Mouse (Mus musculus) fibroblast of lung, adult 2 months (primary cell): Measurements from ENCODE around the gene Gm42957.
"Not testable (repeated sequence)": the region's sequence is repeated elsewhere in the genome, so short reads cannot be mapped to it uniquely, and the experiment has no call there.

Experiments
- DNase-seq: peaks from one replicate; pipeline ENCODE4 v3.0.0-alpha.2; 2011; ENCODE audit warnings: low read depth

Gm42957 gene

GRCm38 (mm10) chr3:96623201-96623600 is 12.1 kb upstream of the Gm42957 start:
- DNase-seq = no peak

GRCm38 (mm10) chr3:96629729-96630600 is 5.3 kb upstream of the Gm42957 start, which contains the start of gene Rbm8a:
Rbm8a (plus strand) TSS chr3:96629933.
- DNase-seq = peak; percentile 95

- DNase-seq = no peak
Measured at GRCm38 (mm10) chr3:96632058-96632457, 3.2 kb upstream of the Gm42957 start.

GRCm38 (mm10) chr3:96634015-96634414 is 1.3 kb upstream of the Gm42957 start:
- DNase-seq = no peak

- no peak for DNase-seq
Measured at GRCm38 (mm10) chr3:96635906-96636305, 632 bp downstream of the Gm42957 start.

- DNase-seq = no peak
Measured at GRCm38 (mm10) chr3:96636448-96636847, 1.2 kb downstream of the Gm42957 start.

GRCm38 (mm10) chr3:96639219-96639618 is 3.9 kb downstream of the Gm42957 start:
- no peak for DNase-seq

GRCm38 (mm10) chr3:96645018-96645649 is 9.9 kb downstream of the Gm42957 start, which contains the start of gene Itga10:
Itga10 (plus strand) TSS chr3:96645584.
- DNase-seq = no peak

- DNase-seq = no peak
Measured at GRCm38 (mm10) chr3:96647365-96647764, 12.1 kb downstream of the Gm42957 start.

- DNase-seq = no peak
Measured at GRCm38 (mm10) chr3:96660901-96661300, 25.6 kb downstream of the Gm42957 start.

- no peak for DNase-seq
Measured at GRCm38 (mm10) chr3:96662731-96663316, 27.6 kb downstream of the Gm42957 start.

GRCm38 (mm10) chr3:96663432-96664239 is 28.4 kb downstream of the Gm42957 start:
- DNase-seq = peak; percentile 90

- not testable (repeated sequence) for DNase-seq
Measured at GRCm38 (mm10) chr3:96665732-96666363, 30.6 kb downstream of the Gm42957 start.

- no peak for DNase-seq
Measured at GRCm38 (mm10) chr3:96666916-96667315, 31.6 kb downstream of the Gm42957 start.

- DNase-seq = no peak
Measured at GRCm38 (mm10) chr3:96667316-96667715, 32.0 kb downstream of the Gm42957 start.

GRCm38 (mm10) chr3:96668424-96669067 is 33.3 kb downstream of the Gm42957 start:
- no peak for DNase-seq

GRCm38 (mm10) chr3:96669727-96670468 is 34.6 kb downstream of the Gm42957 start, which contains the start of gene Ankrd35:
Ankrd35 (plus strand) TSS chr3:96670131.
- peak; percentile 77 for DNase-seq

GRCm38 (mm10) chr3:96671519-96671918 is 36.2 kb downstream of the Gm42957 start:
- DNase-seq = no peak

- no peak for DNase-seq
Measured at GRCm38 (mm10) chr3:96673514-96673913, 38.2 kb downstream of the Gm42957 start.

- DNase-seq = no peak
Measured at GRCm38 (mm10) chr3:96674442-96674841, 39.2 kb downstream of the Gm42957 start.
